21 mouse cellular contexts compared by ENCODE assay signal in genomic region chr5:114517010-114517409, GRCm38 (mm10). TPM values are rescaled to one million over a fixed set of nuclear protein-coding genes. Genes with fewer than 3 reads are reported as not detected.
A peak's percentile ranks its signal among the peaks of the same experiment; 100 is the strongest.
DNase-seq lines count a peak whose midpoint lies in the region; ATAC-seq and TF ChIP-seq lines count a peak whose summit lies in the region.
"Had no signal": no experiment of that assay in that cellular context is flagged by ENCODE, and none has a peak within 500 bp of the region (broad histone marks: within the 10 kb centered on the region; RNA-seq: fewer than 3 reads in every experiment).

No protein-coding gene starts in this region.

- H3K27me3 ChIP-seq in ES-Bruce4 (ENCODE audit: control insufficient read depth, insufficient read depth, low read length, poor library complexity, severe bottlenecking), result no peaks in the 10 kb centered on the region
- H3K27me3 ChIP-seq in hindbrain, embryonic 14.5 days (ENCODE audit: control insufficient read depth, insufficient read depth, low read length), result no peaks in the 10 kb centered on the region
- H3K27me3 ChIP-seq in forebrain, embryonic 12.5 days, result peaks cover 15% of the 10 kb centered on the region

- H3K9me3 ChIP-seq in ES-Bruce4 (replicated peaks; ENCODE audit: control insufficient read depth, insufficient read depth, low read length, poor library complexity, severe bottlenecking), result no peaks in the 10 kb centered on the region
- H3K9me3 ChIP-seq in hindbrain, embryonic 14.5 days (ENCODE audit: control insufficient read depth, low read length), result no peaks in the 10 kb centered on the region
- no peaks in the 10 kb centered on the region for H3K9me3 ChIP-seq in forebrain, embryonic 12.5 days
- H3K9me3 ChIP-seq: embryonic facial prominence, embryonic 15.5 days; forebrain, embryonic 10.5 days; forebrain, embryonic 15.5 days; heart, embryonic 13.5 days had no signal

- no peak for TF ChIP-seq EP300 in ES-Bruce4 (IDR thresholded peaks at IDR 0.05; ENCODE audit: insufficient read depth, low read depth, low read length)

- TF ChIP-seq CTCF in ES-Bruce4 (IDR thresholded peaks at IDR 0.05; ENCODE audit: low read depth, low read length), result no peak

- H3K9ac ChIP-seq in ES-Bruce4 (ENCODE audit: low read depth, poor library complexity, severe bottlenecking), result no peak overlapping the region
- no peak overlapping the region for H3K9ac ChIP-seq in hindbrain, embryonic 14.5 days
- no peak overlapping the region for H3K9ac ChIP-seq in forebrain, embryonic 12.5 days
- H3K9ac ChIP-seq: embryonic facial prominence, embryonic 15.5 days; forebrain, embryonic 15.5 days; heart, embryonic 13.5 days had no signal

- no peak overlapping the region for H3K4me3 ChIP-seq in ES-Bruce4 (ENCODE audit: low read depth, low read length)
- H3K4me3 ChIP-seq in hindbrain, embryonic 14.5 days (replicated peaks; ENCODE audit: low read length), result no peak overlapping the region
- no peak overlapping the region for H3K4me3 ChIP-seq in forebrain, embryonic 12.5 days (replicated peaks)
- H3K4me3 ChIP-seq: embryonic facial prominence, embryonic 15.5 days; erythroblast, embryonic 14.5 days; forebrain, embryonic 10.5 days; forebrain, embryonic 15.5 days; heart, embryonic 13.5 days had no signal

- WGBS in hindbrain, embryonic 14.5 days, result 82% methylated on average over 4 of the region's 4 CpGs
- WGBS in forebrain, embryonic 12.5 days, result 86% methylated on average over 4 of the region's 4 CpGs

- H3K36me3 ChIP-seq in ES-Bruce4 (ENCODE audit: control insufficient read depth, insufficient read depth, low read length, poor library complexity, severe bottlenecking), result no peaks in the 10 kb centered on the region
- H3K36me3 ChIP-seq in hindbrain, embryonic 14.5 days (replicated peaks; ENCODE audit: control insufficient read depth, insufficient read depth), result no peaks in the 10 kb centered on the region
- no peaks in the 10 kb centered on the region for H3K36me3 ChIP-seq in forebrain, embryonic 12.5 days (replicated peaks)
- H3K36me3 ChIP-seq: embryonic facial prominence, embryonic 15.5 days; forebrain, embryonic 10.5 days; forebrain, embryonic 15.5 days; heart, embryonic 13.5 days had no signal

- peak; percentile 14 for TF ChIP-seq POLR2A in ES-Bruce4 (IDR thresholded peaks at IDR 0.05; ENCODE audit: insufficient read depth, low read length)

- DNase-seq in A20 (ENCODE audit: low read depth, low spot score), result peak; percentile 79
- DNase-seq in hindbrain, embryonic 14.5 days (ENCODE audit: low spot score), result no peak
- no peak for DNase-seq in kidney, postnatal 25 days
- DNase-seq: adrenal gland, postnatal 10 days; cerebellum, adult 11 months; cerebellum, adult 8-10 months; cerebellum, postnatal 14 days; embryo, embryonic 11 days; gastrocnemius, postnatal 10 days; heart, postnatal 36 days; kidney, adult 11 months had no signal

- H3K27ac ChIP-seq in ES-Bruce4 (ENCODE audit: insufficient read depth, low read length), result peak overlapping the region; percentile 62
- H3K27ac ChIP-seq in hindbrain, embryonic 14.5 days, result no peak overlapping the region
- H3K27ac ChIP-seq in forebrain, embryonic 12.5 days, result no peak overlapping the region
- H3K27ac ChIP-seq: embryonic facial prominence, embryonic 15.5 days; forebrain, embryonic 10.5 days; forebrain, embryonic 15.5 days; heart, embryonic 13.5 days had no signal

- ATAC-seq in granulocyte monocyte progenitor cell, adult 5-6 weeks (replicated peaks; ENCODE audit: poor library complexity, severe bottlenecking), result peak; percentile 25; the same call in 1 of the 2 replicates
- no peak for ATAC-seq in hindbrain, embryonic 14.5 days (ENCODE audit: low FRiP score)
- ATAC-seq in forebrain, embryonic 12.5 days (ENCODE audit: low FRiP score), result no peak
- ATAC-seq: forebrain, embryonic 15.5 days; hindbrain, embryonic 16.5 days; Patski had no signal

- H3K4me1 ChIP-seq in ES-Bruce4 (ENCODE audit: control insufficient read depth, insufficient read depth, low read length), result peaks cover 8% of the 10 kb centered on the region
- peaks cover 13% of the 10 kb centered on the region for H3K4me1 ChIP-seq in hindbrain, embryonic 14.5 days (replicated peaks; ENCODE audit: control insufficient read depth, insufficient read depth, low read length)
- H3K4me1 ChIP-seq in forebrain, embryonic 12.5 days, result peaks cover 26% of the 10 kb centered on the region
- H3K4me1 ChIP-seq: embryonic facial prominence, embryonic 15.5 days had no signal

- H3K4me2 ChIP-seq in hindbrain, embryonic 14.5 days (replicated peaks), result no peak overlapping the region
- H3K4me2 ChIP-seq in forebrain, embryonic 12.5 days, result no peak overlapping the region
- H3K4me2 ChIP-seq: embryonic facial prominence, embryonic 15.5 days; forebrain, embryonic 15.5 days; heart, embryonic 13.5 days had no signal

RNA-seq across cellular contexts. Expression of gene Fam222a, which starts 50.8 kb away (rescaled TPM):
- polyA plus RNA-seq in ES-Bruce4 (2011; ENCODE audit: insufficient read depth, insufficient read length, low read depth, missing spikeins), result 3.4 and 5.3 TPM in 2 replicates
- total RNA-seq in granulocyte monocyte progenitor cell, adult 5-6 weeks (2014; fragmentation: Nextera tagmentation), result 0.34 and 2.0 TPM in 2 replicates
- total RNA-seq in granulocyte monocyte progenitor cell, adult 5-6 weeks (2017), result not detected in 2 replicates
- polyA plus RNA-seq in hindbrain, embryonic 14.5 days (2014; fragmentation: Nextera tagmentation; extraction: Ambion mirVana), result 6.6 and 6.7 TPM in 2 replicates
- polyA plus RNA-seq in forebrain, embryonic 12.5 days (2016; fragmentation: Nextera tagmentation; extraction: Ambion mirVana), result 6.9 and 10.2 TPM in 2 replicates
